Mouse (Mus musculus) megakaryocyte, adult 5-6 weeks (primary cell): ENCODE results near the gene Dnmt3l. TPM values are rescaled to one million over a fixed set of nuclear protein-coding genes. Genes with fewer than 3 reads are reported as not detected.
"Not testable (repeated sequence)": the region's sequence is repeated elsewhere in the genome, so short reads cannot be mapped to it uniquely, and the experiment has no call there.

Experiments
- ATAC-seq: 2 replicates; pipeline ENCODE4 v1.8.0; 2016; ENCODE audit warnings: mild to moderate bottlenecking, inconsistent platforms; ENCODE audit not compliant: poor library complexity, severe bottlenecking
- total RNA-seq, 2 experiments: library from RNA; stranded (forward) in 1 of 2; stranded (reverse) in 1 of 2; fragments of 153-499, 151-499 nt in 1 of 2; fragments of 221-1000, 200-1000 nt in 1 of 2; gene quantifications; 2 replicates each; pipeline versions ENCODE4 v1.2.3 to v1.2.4; 2015 to 2017

Gene Dnmt3l
- total RNA-seq (2015) (2.5 TPM in 1 of 2 replicates, not detected in the other), total RNA-seq (2017) (0.37 TPM in 1 of 2 replicates, not detected in the other)

DNA sequence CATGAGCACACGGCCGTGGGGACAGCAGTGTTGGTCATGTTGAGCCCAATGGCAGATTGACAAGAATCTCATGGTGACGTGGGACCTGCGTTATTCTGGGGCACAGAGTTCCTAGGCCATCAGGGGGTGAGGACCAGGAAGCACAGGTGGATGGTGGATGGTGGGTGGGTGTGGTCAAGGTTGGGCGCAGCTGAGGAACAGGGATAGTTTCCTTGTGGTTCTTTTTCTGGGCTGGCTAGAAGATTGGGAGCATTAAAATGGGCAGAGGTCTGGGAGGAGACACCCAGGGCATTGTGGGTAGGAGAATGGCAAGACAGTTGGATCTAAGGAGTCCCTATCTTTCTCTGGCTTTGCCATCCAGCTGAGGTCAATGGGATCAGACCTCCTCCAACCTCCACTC lies at the start of gene Dnmt3l:
Gene Dnmt3l, plus strand, starts transcription at position 301 of the 400 bp plus-strand sequence.
- no peak for ATAC-seq

- ATAC-seq = no peak
These were observed 46.1 kb upstream of the Dnmt3l start for GRCm38 (mm10) chr10:77995639-77996038.

DNA sequence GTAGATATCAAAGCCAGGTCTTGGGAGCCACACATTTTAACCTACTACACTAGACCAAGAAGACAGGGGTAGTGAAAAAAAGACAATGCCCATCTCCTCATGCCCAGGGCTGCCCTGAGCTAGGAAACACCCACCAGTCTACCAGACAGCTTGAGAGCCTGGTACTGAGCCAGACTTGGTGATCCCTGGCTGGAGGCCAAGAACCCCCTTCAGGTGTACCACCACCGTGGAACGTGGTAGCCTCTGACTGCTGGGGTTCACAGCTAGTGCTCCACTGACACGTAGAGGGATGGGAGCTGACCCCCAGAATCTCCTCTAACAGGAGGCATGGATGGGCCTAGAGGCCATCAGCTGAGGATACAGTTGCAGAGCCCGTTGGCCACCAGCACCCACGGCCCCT lies 41.5 kb upstream of the Dnmt3l start:
- ATAC-seq = no peak

DNA sequence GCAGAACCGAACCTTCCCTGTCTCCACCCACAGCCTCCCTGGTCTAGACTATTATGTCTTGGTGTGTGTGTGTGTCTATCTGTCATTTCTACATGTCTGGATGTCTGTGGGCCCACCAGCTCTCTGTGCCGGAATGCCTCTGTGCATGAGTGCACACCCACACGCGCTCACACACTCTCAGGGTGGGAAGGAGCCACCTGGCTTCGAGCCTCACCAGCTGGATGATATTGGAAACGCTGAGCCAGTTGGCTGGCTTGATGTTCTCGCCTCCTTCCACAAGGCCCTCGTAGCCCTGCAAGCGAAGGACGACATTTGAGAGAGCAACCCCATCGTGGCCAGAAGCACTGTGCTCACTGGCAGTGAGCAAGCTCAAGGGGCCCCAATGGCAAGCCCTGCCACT lies 40.0 kb upstream of the Dnmt3l start:
- no peak for ATAC-seq

DNA sequence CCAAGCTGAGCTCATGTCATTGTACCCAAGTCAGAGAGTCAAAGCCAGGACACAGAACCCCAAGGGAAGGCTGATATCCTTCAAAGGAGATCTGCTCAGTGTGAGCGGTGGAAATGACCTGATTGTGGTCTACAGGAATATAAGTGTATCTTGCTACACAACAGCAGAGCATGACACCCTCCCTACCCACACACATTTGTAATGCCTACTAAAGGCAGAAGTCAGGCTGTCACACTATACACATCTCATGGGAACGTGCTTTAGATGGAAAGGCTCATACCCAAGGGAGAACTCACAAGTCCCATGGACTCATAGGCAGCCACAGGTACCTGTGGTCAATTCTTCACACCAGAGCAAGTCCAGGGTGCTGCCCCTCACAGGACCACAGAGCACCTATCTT lies 39.4 kb upstream of the Dnmt3l start:
- ATAC-seq = no peak

GRCm38 (mm10) chr10:78004479-78005100 lies 37.2 kb upstream of the Dnmt3l start:
- no peak for ATAC-seq

DNA sequence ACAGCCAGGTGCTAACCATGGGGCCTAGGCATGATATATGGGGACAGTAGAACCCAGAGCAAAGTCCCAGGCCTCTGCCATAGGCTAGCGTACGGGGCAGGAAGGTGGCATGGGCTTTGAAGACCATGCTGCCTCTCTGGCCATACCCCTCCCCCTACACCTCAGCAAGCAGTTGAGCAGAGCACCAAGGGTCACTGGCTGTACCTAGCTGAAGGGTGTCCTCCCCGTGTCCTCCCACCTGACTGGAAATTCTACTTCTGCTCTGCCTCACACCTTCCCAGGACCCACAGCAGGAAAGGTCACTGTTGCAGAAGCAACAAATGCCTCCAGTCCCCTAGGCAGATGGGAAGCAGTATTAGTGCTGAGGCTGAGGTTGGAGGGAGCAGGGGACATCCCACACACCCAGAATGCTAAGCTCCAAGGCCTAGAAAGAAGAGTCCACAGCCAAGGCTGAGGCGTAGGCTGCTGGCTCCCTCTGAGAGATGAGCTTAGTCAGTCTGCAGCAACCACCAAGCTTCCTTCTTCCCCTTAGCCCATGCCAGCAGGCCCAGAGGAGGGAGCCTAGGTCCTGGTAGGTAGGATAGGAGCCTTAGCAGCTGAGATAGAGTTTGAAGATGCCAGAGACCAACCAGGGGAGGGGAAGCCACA lies 35.8 kb upstream of the Dnmt3l start:
- ATAC-seq = no peak

- no peak for ATAC-seq
These were observed 34.5 kb upstream of the Dnmt3l start for GRCm38 (mm10) chr10:78007203-78007602.

DNA sequence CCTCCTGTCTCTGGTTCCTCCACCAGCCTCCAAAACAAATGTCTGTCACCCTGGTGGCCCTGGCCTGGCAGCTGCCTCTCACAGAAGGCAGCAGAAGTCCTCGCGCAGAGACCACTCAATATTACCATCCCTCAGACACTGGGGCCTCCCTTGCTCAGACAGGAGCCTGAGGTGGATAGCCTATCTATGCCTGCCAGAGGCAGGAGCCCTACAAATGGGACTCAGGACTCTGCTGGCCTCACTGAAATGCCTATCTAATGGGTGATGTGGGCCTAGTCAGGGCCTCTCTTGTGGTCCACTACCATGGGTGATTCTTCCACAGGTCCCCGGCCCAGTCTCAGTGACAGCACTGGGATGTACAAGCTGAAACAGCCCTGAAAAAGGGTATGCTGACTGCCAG lies 33.6 kb upstream of the Dnmt3l start:
- no peak for ATAC-seq

- ATAC-seq = peak; percentile 91
These were observed 32.4 kb upstream of the Dnmt3l start for GRCm38 (mm10) chr10:78009184-78009944.

- no peak for ATAC-seq
These were observed 31.8 kb upstream of the Dnmt3l start, which contains the start of gene Pfkl for GRCm38 (mm10) chr10:78009945-78010293. Gene Pfkl, minus strand, starts transcription at chr10:78010083.

GRCm38 (mm10) chr10:78010335-78010734 lies 31.4 kb upstream of the Dnmt3l start:
- no peak for ATAC-seq

DNA sequence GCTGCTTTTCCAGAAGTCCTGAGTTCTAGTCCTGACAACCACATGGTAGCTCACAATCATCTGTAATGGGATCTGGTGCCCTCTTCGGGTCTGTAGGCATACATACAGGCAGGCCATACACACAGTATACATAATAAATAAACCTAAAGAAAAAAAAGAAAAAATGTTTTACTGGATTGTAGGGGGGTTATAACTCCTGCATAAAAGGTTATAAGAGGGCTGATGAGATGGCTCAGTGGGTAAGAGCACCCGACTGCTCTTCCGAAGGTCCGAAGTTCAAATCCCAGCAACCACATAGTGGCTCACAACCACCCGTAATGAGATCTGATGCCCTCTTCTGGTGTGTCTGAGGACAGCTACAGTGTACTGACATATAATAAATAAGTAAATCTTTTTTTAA lies 30.6 kb upstream of the Dnmt3l start:
- not testable (repeated sequence) for ATAC-seq

- ATAC-seq = no peak
These were observed 28.9 kb upstream of the Dnmt3l start for GRCm38 (mm10) chr10:78012661-78013495.

DNA sequence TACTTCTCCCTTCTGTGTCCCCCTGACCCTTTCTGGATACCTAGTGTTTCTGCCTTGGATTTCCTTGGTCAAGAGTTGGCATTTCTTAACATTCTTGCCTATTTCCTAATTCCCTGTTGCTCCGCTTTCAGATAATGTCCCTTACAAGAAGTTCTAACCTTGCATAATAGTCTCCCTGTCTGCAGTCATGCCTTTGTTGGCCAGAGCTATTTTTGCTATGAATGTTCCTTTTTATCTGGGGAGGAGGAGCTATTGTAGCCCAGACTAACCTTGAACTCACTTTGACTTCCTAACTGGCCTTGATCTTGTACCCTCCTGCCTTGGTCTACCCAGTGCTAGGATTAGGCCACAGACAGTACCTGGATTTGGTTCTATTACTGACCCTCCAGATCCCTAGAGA lies 26.3 kb upstream of the Dnmt3l start:
- ATAC-seq = peak; percentile 69

DNA sequence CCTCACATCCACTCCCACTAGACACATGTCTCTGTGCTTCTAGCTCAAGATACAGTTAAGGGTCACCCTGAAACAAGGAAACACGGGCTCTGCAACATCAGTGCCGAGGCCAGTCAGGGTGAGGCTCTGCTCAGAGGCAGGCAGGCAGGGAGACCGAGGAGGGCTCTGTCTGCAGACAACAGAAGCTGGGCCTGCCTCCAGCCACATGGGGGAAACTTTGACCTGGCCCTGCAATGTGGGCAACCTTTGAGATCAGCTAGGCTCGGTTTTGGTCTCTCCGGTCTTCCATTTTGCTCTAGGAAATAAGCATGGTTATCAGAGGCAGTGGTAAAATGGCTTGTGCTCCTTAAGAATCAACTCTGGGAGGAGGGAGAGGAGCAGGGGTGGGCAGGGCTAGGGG lies 25.4 kb upstream of the Dnmt3l start:
- ATAC-seq = no peak

- ATAC-seq = peak; percentile 90
These were observed 22.9 kb upstream of the Dnmt3l start for GRCm38 (mm10) chr10:78018797-78019203.

DNA sequence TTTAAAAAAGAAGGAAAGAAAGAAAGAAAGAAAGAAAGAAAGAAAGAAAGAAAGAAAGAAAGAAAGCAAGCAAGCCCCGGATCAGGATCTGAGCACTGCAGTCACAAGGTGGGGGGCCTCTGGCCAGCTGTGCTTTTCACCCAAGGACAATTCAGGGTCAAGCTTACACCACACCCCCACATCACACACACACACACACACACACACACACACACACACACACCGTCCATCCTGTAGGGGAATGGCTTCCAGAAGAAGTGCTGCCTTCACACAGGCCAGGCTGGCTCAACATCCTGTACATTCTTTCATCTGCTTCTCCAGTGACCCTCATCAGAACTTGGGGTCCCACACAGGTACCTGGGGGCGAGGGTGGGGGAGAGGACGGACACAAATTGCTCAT lies 22.5 kb upstream of the Dnmt3l start:
- ATAC-seq = no peak

DNA sequence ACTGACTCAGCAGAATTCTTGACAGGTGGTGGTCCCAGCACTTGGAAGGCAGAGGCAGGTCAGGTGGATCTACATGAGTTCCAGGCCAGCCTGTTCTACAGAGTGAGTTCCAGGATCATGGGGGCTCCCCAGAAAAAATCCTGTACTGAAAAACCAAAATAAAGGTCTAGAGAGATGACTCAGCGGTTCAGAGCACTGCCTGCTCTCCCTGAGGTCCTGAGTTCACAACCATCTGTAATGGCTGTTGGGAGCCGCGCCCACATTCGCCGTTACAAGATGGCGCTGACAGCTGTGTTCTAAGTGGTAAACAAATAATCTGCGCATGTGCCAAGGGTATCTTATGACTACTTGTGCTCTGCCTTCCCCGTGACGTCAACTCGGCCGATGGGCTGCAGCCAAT lies 21.8 kb upstream of the Dnmt3l start:
- ATAC-seq = not testable (repeated sequence)

DNA sequence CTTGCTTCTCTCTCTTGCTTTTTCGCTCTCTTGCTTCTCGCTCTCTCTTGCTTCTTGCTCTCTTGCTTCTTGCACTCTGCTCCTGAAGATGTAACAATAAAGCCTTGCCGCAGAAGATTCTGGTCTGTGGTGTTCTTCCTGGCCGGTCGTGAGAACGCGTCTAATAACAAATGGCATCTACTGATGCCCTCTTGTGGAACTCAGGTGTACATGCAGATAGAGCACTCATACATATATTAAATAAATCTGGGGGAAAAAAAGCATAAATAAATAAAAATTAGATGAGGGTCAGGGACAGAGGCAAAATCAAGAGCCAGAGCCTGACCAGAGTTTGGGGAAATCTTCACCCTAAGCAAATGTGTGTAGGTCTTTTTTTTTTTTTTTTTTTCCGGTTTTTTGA lies 16.3 kb upstream of the Dnmt3l start:
- 0 out of 2 replicates have a peak, but pooled peaks have one; percentile 40 for ATAC-seq

GRCm38 (mm10) chr10:78028129-78028528 lies 13.6 kb upstream of the Dnmt3l start:
- ATAC-seq = peak; percentile 93
